12 mouse cellular contexts compared by ENCODE assay signal in genomic region chr4:31455466-31455865, GRCm38 (mm10).
DNase-seq lines count a peak whose midpoint lies in the region; ATAC-seq and TF ChIP-seq lines count a peak whose summit lies in the region.
"Had no signal": no experiment of that assay in that cellular context is flagged by ENCODE, and none has a peak within 500 bp of the region (broad histone marks: within the 10 kb centered on the region; RNA-seq: fewer than 3 reads in every experiment).

No protein-coding gene starts in this region.

- TF ChIP-seq EP300 in lung, postnatal 0 days (IDR thresholded peaks at IDR 0.05), result no peak

- no peak overlapping the region for H3K9ac ChIP-seq in lung, postnatal 0 days (replicated peaks; ENCODE audit: low read depth)
- no peak overlapping the region for H3K9ac ChIP-seq in midbrain, embryonic 13.5 days (replicated peaks)

- H3K27ac ChIP-seq in heart, embryonic 10.5 days, result peak overlapping the region; percentile 57; the same call in 1 of the 2 replicates
- H3K27ac ChIP-seq in lung, postnatal 0 days (ENCODE audit: low read length), result no peak overlapping the region; the same call in 1 of the 2 replicates
- H3K27ac ChIP-seq in midbrain, embryonic 13.5 days, result no peak overlapping the region

- DNase-seq in heart, adult 18-20 months, result peak; percentile 35 to 51
- no peak for DNase-seq in heart, postnatal 36 days
- DNase-seq in 3134 (ENCODE audit: extremely low read depth, insufficient read length, low spot score), result peak; percentile 59
- DNase-seq in heart, embryonic 10.5 days (ENCODE audit: low spot score), result no peak
- peak; percentile 38 for DNase-seq in lung, postnatal 0 days (ENCODE audit: low spot score)
- DNase-seq in right cerebral cortex, postnatal 36 days (ENCODE audit: low spot score in 2 of 2), result no peak
- no peak for DNase-seq in adrenal gland, postnatal 14 days
- DNase-seq: cerebellum, adult 9-10 months; liver; midbrain, embryonic 14.5 days; thymus, postnatal 36 days had no signal

- H3K4me3 ChIP-seq in heart, embryonic 10.5 days, result no peak overlapping the region
- H3K4me3 ChIP-seq in lung, postnatal 0 days (ENCODE audit: low read depth, low read length), result no peak overlapping the region
- no peak overlapping the region for H3K4me3 ChIP-seq in midbrain, embryonic 13.5 days (replicated peaks)

- WGBS in heart, embryonic 10.5 days, result 23% methylated on average over 4 of the region's 4 CpGs
- WGBS in lung, postnatal 0 days, result 7% methylated on average over 4 of the region's 4 CpGs
- 86% methylated on average over 4 of the region's 4 CpGs for WGBS in midbrain, embryonic 13.5 days

- intact Hi-C loops in heart, postnatal 36 days (cut with DNase I), result no loop called here

- no peaks in the 10 kb centered on the region for H3K36me3 ChIP-seq in heart, embryonic 10.5 days
- no peaks in the 10 kb centered on the region for H3K36me3 ChIP-seq in lung, postnatal 0 days (ENCODE audit: insufficient read depth, low read length)
- H3K36me3 ChIP-seq in midbrain, embryonic 13.5 days, result no peaks in the 10 kb centered on the region

- H3K9me3 ChIP-seq in heart, embryonic 10.5 days, result no peaks in the 10 kb centered on the region
- H3K9me3 ChIP-seq in lung, postnatal 0 days (ENCODE audit: low read length), result no peaks in the 10 kb centered on the region
- no peaks in the 10 kb centered on the region for H3K9me3 ChIP-seq in midbrain, embryonic 13.5 days

- peak overlapping the region; percentile 19 for H3K4me2 ChIP-seq in lung, postnatal 0 days (replicated peaks; ENCODE audit: low read depth, low read length)
- no peak overlapping the region for H3K4me2 ChIP-seq in midbrain, embryonic 13.5 days (replicated peaks)

- peaks cover 7% of the 10 kb centered on the region; the same call in 1 of the 2 replicates for H3K4me1 ChIP-seq in heart, embryonic 10.5 days
- H3K4me1 ChIP-seq in lung, postnatal 0 days (ENCODE audit: insufficient read depth, low read depth, low read length), result peaks cover 9% of the 10 kb centered on the region; the same call in 1 of the 2 replicates
- no peaks in the 10 kb centered on the region for H3K4me1 ChIP-seq in midbrain, embryonic 13.5 days (replicated peaks)

- H3K27me3 ChIP-seq in heart, embryonic 10.5 days (ENCODE audit: insufficient read depth, poor library complexity, severe bottlenecking), result no peaks in the 10 kb centered on the region
- H3K27me3 ChIP-seq in lung, postnatal 0 days (replicated peaks; ENCODE audit: insufficient read depth, low read length), result no peaks in the 10 kb centered on the region
- no peaks in the 10 kb centered on the region for H3K27me3 ChIP-seq in midbrain, embryonic 13.5 days

- no peak for ATAC-seq in lung, postnatal 0 days
- no peak for ATAC-seq in midbrain, embryonic 13.5 days

- no peak for TF ChIP-seq CTCF in lung, postnatal 0 days (IDR thresholded peaks at IDR 0.05)

Comparison
In these comparisons a context has a peak if more than half of its experiments do, and no peak if none do; other contexts are left out.
1. DNase-seq: peak in heart, adult 18-20 months (2 of 2), 3134 (single experiment) and lung, postnatal 0 days (single experiment); none in heart, postnatal 36 days (0 of 2), heart, embryonic 10.5 days (single experiment), right cerebral cortex, postnatal 36 days (0 of 2) and adrenal gland, postnatal 14 days (single experiment).